Mouse (Mus musculus) WW6 (cell line): ENCODE measurements around the gene Ankle1.
"Not testable (repeated sequence)": the region's sequence is repeated elsewhere in the genome, so short reads cannot be mapped to it uniquely, and the experiment has no call there.

Experiments used
- DNase-seq: peaks from one replicate; pipeline ENCODE4 v3.0.0-alpha.2; 2013; ENCODE audit warnings: low read depth, low spot score

The Ankle1 gene

GRCm38 (mm10) chr8:71407441-71407840, 1.6 kb downstream of the Ankle1 start:
- DNase-seq = no peak

DNA sequence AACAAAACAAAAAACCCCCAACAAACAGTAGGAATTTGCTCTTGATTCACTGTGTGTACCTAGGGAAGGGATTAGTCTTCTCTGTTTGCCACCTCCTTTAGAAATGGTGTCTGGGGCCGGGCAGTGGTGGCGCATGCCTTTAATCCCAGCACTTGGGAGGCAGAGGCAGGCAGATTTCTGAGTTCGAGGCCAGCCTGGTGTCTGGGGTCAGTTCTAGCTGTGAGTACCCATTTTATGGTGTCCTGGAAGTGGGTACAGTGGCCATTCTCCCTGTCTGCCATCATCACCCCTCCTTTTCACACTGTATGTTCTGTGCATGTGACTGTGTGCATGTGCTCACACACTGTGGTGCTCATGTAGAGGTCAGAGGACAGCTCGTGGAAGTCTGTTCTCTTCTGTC, 2.4 kb downstream of the Ankle1 start:
- no peak for DNase-seq

DNA sequence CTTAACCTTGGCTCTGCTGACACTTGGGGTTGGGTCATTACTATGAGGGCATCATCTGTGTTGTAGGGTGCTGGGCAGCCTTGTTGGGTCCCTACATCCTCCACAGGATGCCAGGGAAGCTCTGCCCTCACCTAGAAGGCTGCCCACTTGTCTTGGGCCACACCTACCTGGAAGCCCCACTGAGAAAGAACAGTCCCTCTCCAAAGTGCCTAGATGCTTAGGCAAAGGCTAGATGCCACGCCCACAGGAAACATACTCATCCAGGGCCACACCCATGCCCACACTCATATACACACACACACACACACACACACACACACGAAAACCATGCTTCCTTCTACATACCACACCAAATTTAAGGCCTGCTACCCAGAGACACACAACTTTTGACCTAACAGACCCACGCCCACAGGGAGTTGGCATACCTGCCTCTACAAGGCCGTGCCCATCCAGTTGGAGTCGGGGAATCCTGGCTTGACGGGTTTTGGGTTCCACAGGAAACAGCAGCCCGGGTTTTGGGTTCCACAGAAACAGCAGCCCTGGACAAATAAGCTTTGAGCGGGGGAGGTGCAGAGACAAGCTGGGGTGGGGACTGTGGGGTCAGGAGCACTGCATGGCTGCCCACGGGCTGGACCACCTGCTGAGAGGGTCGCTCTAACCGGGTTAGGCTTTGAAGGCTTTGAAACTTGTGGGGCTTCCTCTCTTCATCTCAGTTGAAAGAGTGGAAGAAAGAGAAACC, 5.9 kb downstream of the Ankle1 start:
- DNase-seq = no peak

GRCm38 (mm10) chr8:71422121-71422520, 16.3 kb downstream of the Ankle1 start:
- DNase-seq = no peak

DNA sequence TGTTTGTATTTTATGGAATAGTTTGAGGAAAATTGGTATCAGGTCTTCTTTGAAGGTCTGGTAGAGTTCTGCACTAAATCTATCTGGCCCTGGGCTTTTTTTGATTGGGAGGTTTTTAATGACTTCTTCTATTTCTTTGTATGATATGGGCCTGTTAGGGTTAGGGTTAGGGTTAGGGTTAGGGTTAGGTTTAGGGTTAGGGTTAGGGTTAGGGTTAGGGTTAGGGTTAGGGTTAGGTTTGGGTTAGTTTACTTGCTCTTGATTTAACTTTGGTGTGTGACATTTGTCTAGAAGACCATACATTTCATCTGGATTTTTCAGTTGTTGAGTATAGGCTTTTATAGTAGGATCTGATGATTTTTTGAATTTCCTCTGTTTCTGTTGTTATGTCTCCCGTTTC, 27.1 kb downstream of the Ankle1 start:
- not testable (repeated sequence) for DNase-seq

DNA sequence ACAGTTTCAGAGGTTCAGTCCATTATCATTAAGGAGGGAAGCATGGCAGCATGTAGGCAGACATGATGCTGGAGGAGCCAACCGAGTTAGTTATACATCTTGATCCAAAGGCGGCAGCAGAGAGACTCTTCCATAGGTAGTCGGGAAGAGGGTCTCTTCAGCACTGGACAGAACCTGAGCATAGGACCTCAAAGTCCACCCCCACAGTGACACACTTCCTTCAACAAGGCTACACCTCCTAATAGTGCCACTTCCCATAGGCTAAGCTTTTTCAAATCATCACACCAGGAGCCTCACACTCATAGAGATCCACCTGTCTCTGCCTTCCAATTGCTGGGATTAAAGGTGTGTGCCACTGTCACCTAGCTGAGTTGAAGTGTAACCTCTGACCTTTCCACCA, 31.2 kb downstream of the Ankle1 start:
- DNase-seq = no peak

DNA sequence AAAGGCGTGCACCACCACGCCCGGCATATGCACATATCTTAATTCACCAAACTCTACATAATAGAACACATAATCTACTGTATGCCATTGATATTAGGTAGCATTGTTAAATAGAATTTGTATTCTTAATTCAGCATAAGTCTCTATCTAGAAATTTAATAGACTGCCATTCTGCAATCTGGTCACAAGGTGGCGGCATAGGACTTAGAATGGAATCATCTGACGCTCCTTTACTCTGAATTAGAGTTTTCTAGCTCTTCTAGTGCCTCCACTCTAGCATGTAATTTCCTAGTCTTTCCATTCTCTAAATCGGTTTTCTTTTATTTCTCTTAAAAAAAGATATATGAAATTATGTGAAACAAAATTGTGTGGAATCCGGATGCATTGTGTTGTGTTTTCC, 35.6 kb downstream of the Ankle1 start:
- DNase-seq = no peak

- DNase-seq = no peak
These were observed 39.3 kb downstream of the Ankle1 start for GRCm38 (mm10) chr8:71445096-71445495.

GRCm38 (mm10) chr8:71451337-71451736, 45.5 kb downstream of the Ankle1 start:
- no peak for DNase-seq

GRCm38 (mm10) chr8:71451777-71452176, 46.0 kb downstream of the Ankle1 start:
- no peak for DNase-seq

DNA sequence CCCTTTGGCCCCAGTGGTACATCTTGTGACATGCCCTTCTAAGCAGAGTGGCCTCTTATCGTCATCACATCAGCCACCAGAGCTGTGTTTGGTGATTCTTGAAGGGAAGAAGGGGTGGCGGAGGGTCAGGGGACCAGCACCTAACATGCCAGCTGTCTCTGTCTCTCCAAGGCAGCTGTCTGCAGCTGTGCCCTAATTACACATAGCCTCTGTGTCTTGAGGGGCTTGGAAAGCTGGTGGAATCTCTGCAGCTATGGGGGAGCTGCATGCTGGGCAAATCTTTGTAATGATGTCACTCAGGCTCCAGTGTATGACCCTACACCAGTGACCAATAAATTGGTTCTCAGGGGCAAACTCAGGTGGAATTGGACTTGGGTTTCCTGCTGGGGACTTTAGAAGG, 46.9 kb downstream of the Ankle1 start:
- no peak for DNase-seq

GRCm38 (mm10) chr8:71454668-71455067, 48.9 kb downstream of the Ankle1 start:
- no peak for DNase-seq

GRCm38 (mm10) chr8:71456906-71457305, 51.1 kb downstream of the Ankle1 start:
- no peak for DNase-seq

GRCm38 (mm10) chr8:71457659-71458270, 52.0 kb downstream of the Ankle1 start:
- no peak for DNase-seq
